Mouse (Mus musculus) thymus, postnatal 25 days (tissue): Measurements from ENCODE around the gene Rpl12.
"Not testable (repeated sequence)": the region's sequence is repeated elsewhere in the genome, so short reads cannot be mapped to it uniquely, and the experiment has no call there.

ENCODE experiments used
- DNase-seq: peaks from one replicate; pipeline ENCODE4 v3.0.0; 2022

The Rpl12 gene

DNA sequence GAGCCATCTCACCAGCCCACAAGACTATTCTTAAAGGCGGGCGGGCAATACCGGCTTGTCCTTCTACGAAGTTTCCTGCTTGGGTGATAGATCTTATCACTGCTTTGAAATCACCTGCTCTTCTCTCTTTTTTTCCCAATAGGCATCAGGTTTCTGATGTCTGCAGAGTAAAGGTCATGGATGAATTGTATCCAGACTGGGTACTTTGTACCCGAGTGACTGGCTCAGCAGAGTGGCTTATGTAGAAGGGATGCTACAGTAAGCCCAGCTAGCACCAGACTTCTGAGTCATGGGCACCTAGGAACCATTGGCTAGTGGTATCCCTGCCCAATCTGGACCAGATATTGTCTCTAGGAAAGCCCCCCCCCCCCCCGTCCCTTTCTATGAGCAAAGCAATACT, 22.3 kb downstream of the Rpl12 start:
- DNase-seq, result no peak

DNA sequence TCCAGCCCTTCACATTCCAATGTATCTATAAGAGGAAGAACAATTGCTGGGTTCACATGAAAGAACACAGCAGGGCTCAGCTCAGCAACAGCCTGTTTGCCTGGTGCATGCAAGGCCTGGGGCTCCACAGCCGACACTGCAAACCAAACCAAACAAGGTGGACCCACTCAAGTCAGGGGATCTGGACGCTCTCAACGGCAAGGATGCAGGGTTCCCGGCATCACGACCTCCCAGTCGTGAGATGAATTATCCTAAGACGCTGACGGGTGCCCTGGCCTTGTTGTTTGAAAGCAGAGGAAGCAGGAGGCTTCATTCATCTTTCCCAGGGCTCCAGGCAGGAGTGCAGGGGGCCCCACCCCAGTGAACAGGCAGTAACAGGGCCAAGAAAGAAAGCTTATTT, 24.5 kb downstream of the Rpl12 start:
- DNase-seq, result no peak

DNA sequence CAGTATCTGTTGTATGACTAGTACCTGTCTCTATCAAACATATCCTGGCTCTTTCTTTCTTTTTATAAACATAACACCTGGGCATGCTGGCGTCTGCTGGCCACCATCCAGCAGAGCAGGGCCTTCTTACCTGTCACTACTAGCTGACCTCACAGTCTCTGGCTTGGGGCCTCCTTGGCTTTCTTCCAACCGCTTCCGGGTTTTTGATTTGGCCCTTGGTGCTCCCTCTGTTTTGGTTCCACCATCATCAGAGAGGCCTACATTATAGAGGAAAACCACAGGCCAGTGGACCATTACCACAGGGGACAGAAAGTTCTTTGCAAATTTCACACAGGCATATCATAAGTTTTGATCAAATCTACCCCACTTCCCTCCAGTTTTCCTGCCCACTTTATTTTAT, 28.0 kb downstream of the Rpl12 start:
- no peak for DNase-seq

DNA sequence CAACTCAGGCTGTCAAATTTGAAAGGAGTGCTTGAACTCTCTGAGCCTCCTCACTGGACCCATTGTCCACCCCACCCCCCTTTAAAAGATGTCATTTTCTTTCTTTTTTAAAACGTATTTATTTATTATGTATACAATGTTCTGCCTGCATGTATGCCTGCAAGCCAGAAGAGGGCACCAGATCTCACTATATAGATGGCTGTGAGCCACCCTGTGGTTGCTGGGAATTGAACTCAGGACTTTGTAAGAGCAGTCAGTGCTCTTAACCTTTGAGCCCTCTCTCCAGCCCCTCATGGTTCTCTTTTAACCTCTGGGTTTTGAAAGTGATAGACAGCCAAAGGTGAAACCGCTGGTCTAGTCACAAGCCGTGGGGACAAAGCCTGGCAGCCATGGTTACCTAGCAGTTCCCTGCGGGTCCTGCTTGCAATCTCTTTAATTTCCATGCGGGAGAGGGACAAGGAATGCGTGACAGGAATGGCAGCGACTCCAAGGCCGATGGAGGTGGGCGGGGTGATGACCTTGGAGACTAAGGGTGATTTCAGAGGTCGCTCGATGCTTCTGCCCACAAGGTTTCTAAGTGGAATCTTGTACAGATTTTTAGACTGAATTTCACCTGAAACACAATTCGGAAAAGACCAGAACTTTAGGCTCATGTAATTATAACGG, 28.9 kb downstream of the Rpl12 start:
- no peak for DNase-seq

DNA sequence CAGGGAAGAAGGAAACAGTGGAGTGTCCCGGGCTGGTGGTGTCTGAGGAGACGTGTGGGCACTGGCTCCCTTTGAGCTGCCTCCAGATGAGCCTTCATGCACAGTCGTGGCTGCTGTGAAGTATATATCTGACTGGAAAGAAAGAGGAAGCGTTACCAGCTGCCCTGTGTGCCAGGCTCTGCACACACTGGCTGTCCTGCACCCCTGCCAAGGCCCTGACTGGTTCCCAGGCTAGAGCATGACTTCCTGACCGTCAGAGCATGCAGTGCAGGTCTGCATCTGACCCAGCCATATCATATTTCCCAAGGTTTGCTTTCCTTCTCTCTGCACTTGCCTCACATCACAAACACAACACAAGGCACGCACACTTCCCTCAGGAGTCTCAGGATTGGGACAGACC, 30.8 kb downstream of the Rpl12 start:
- DNase-seq, result no peak

DNA sequence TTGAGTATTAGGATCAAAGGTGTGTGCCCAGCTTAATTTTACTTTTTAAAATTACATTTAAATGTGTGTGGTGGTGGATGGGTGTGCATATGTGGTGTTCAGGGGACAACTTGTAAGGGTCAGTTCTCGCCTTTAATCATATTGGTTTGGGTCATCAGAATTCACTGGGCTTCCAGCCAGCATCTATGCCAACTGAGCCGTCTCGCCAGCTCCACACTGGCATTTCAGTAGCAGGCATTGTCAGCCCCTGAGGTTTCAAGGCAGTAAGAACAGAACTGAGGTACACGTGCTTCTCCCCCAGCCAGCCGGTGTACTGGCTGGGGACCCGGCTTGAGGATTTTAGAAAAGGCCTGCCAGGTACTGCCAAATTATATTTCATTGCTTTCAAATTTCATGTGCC, 35.7 kb downstream of the Rpl12 start:
- DNase-seq, result no peak

DNA sequence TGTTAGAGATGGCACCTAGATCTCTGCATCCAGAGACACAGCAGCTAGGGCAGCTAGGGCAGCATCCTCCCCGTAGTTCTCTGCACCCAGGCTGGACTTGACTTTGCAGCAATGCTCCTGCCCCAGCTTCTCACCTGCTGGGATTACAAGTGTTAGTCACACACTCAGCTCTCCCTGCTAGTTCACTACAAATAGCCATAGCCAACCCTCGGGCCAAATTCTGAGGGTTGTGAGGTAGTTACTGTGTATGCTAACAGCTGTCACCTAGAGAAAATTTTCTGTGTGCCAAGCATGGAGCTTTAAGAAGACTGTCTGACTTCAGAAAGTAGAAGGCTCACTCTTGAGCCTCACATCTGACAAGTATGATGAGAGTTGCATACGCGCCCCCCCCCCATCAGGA, 36.4 kb downstream of the Rpl12 start:
- DNase-seq, result no peak

DNA sequence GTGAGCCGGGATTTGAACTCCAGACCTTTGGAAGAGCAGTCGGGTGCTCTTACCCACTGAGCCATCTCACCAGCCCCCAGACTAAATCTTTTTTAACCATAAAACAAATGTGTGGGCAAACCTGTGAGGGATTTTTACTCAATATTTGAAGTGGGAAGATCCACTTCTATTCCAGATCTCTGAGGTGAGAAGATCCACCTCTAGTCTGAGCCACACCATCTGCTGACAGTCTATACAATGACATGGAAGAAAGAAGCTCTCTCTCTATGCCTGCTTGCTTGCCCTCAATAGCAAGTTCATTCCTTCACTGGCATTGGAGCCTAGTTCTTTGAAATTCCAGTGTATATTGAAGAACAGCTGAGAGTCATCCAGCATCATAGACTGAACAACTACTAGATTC, 38.4 kb downstream of the Rpl12 start:
- DNase-seq, result no peak

DNA sequence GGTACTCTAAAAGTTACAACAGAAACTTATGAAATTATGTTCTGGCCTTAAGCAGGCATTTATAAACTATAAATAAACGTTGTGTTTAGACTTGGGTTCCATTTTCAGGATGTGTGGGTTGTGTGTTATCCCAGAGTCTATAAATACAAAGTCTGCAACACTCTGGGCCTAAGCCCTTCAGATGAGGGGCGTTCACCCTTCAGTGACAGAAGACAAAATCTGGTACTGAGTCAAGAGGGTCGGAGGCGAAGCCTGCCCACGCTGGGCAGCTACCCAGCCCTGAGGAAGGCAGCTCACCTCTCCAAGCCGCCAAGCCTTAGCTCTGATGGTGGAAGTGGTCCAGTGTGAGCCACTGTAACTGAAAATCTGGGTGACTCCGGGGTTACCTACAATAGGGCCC, 40.8 kb downstream of the Rpl12 start:
- DNase-seq, result no peak

DNA sequence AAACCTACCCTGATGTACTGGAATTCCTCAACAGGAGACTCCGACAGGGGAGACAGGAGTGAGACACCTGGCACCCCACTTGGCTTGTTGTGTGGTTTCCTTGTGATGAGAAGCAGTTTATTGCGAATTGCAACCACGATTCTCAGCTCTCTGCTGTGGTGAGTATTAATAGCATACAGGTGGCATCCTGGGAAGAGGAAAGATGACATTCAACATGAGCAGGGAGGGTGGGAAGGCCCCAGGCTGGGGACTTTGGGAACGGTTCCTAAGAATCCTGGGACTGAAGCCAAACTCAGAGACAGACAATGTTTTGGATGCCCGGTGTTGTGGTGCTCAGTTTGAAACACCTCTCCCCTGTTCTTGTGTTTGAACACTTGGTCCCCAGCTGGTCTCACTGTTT, 43.7 kb downstream of the Rpl12 start:
- no peak for DNase-seq

DNA sequence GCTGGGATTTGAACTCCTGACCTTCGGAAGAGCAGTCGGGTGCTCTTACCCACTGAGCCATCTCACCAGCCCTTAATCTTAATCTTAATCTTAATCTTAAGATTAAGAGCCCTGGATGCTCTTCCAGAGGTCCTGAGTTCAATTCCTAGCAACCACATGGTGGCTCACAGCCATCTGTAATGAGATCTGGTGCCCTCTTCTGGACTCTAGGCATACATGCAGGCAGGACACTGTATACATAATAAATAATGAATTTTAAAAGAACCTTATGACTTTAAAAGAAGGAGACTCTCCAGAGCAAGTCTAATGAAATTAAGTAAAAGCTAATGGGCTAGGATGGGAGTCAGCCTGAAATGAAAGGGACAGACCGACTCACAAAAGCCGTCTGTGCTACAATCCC, 47.7 kb downstream of the Rpl12 start:
- DNase-seq, result not testable (repeated sequence)

DNA sequence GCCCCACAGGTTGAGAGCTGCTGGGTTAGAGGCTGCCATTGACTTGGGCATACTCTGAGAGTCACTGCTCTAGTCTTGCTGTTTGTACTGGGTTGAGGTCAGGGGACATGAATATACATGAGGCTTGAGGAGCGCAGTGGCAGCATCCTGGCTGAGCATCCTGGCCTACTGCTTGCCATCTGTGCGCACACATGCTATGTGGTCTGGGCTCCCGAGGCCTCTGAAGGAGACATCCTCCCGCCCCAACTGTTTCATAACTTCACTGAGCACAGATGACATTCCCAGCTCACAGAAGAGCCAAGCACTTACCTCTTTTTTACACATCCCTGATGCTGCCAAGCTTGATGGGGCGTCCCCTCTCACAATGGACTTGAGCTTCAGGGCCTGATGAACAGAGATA, 53.5 kb downstream of the Rpl12 start:
- DNase-seq, result no peak
